Mouse (Mus musculus) neural tube, embryonic 11.5 days (tissue): ENCODE results near the gene Prkn. TPM values are rescaled to one million over a fixed set of nuclear protein-coding genes. Genes with fewer than 3 reads are reported as not detected.

ENCODE experiments used
- ATAC-seq: fragments of 200-750 bp; cut with Nextera tagmentation; 2 replicates; pipeline ENCODE4 v1.8.0; 2017; ENCODE audit warnings: moderate number of reproducible peaks, mild to moderate bottlenecking, moderate TSS enrichment, moderate library complexity; ENCODE audit not compliant: insufficient read depth, low FRiP score, low TSS enrichment
- DNase-seq: peaks from one replicate; pipeline ENCODE4 v3.0.0-alpha.2; 2015; ENCODE audit warnings: low spot score
- H3K27ac ChIP-seq: fragments of 300-500 bp; sonication (generic); 2 replicates; pipeline ENCODE4 v1.5.1; 2014; ENCODE audit warnings: low read depth, mild to moderate bottlenecking, low read length
- H3K27me3 ChIP-seq: fragments of 300-500 bp; sonication (generic); 2 replicates; pipeline ENCODE4 v1.6.1; 2014; ENCODE audit warnings: mild to moderate bottlenecking, low read length, mixed read lengths; ENCODE audit not compliant: control insufficient read depth, insufficient read depth
- H3K36me3 ChIP-seq: fragments of 300-500 bp; sonication (generic); 2 replicates; pipeline ENCODE4 v1.6.1; 2014; ENCODE audit warnings: mild to moderate bottlenecking, low read length, moderate library complexity, mixed read lengths; ENCODE audit not compliant: control insufficient read depth, insufficient read depth
- H3K4me1 ChIP-seq: fragments of 300-500 bp; sonication (generic); 2 replicates; pipeline ENCODE4 v1.6.1; 2014; ENCODE audit warnings: low read length, mixed read lengths; ENCODE audit not compliant: control insufficient read depth, insufficient read depth
- H3K4me2 ChIP-seq: fragments of 300-500 bp; sonication (generic); 2 replicates; pipeline ENCODE4 v1.6.1; 2014; ENCODE audit warnings: low read depth, mild to moderate bottlenecking, moderate library complexity
- H3K4me3 ChIP-seq: fragments of 300-500 bp; sonication (generic); 2 replicates; pipeline ENCODE4 v1.5.1; 2014; ENCODE audit warnings: low read depth, low read length
- H3K9ac ChIP-seq: fragments of 300-500 bp; sonication (generic); 2 replicates; pipeline ENCODE4 v1.6.1; 2014; ENCODE audit warnings: mild to moderate bottlenecking, low read length
- H3K9me3 ChIP-seq: fragments of 300-500 bp; sonication (generic); 2 replicates; pipeline ENCODE4 v1.6.1; 2016; ENCODE audit warnings: low read length; ENCODE audit not compliant: control insufficient read depth
- WGBS: fragments of 180-500 bp; shearing (Covaris S2); extraction: QIAGEN DNeasy Blood & Tissue Kit; methylation state at CpG from one replicate; pipeline ENCODE4 v1.1.7; 2014; 5-methylcytosine and 5-hydroxymethylcytosine counted together
- polyA plus RNA-seq: library from polyadenylated mRNA; unstranded; fragments of >200 nt; fragmentation: Nextera tagmentation; extraction: Ambion mirVana; gene quantifications from 2 replicates; pipeline ENCODE4 v1.2.1, GENCODE M21; 2014

The Prkn gene
- polyA plus RNA-seq, 1 experiment from 2014 or later: 1.4 TPM

- DNase-seq (no peak), ATAC-seq (no peak)
- no peak overlapping the region for H3K4me2 ChIP-seq
These were observed 579.3 kb downstream of the Prkn start for GRCm38 (mm10) chr17:11419484-11419883.

DNA sequence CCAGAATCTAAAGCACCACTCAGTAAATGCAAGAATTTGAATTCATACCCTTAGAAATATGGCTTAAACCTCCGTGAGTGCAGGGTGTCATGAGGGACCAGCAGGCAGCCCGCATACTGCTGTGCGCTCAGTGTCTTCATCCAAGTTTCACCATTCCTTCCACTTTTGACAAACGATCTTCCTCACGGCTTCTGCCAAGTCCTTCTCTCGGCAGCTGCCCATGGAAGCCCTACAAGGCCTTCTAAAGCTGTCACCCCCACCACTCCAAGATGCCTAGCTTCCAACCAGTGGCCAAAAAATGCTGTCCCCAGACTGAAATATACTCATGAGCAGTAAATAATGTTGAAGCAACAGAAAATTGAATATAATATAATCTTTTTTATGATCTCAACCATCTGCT is 580.7 kb downstream of the Prkn start:
- no peak for DNase-seq
- Histone ChIP-seq H3K36me3 (no peaks in the 10 kb centered on the region), H3K9me3 (no peaks in the 10 kb centered on the region), H3K4me1 (0 out of 2 replicates have a peak, but pooled peaks cover 4% of the 10 kb centered on the region), H3K27me3 (no peaks in the 10 kb centered on the region), H3K27ac (no peak overlapping the region), H3K4me2 (no peak overlapping the region), H3K4me3 (no peak overlapping the region), H3K9ac (no peak overlapping the region)
- WGBS: 69% methylated on average over 6 of the region's 6 CpGs
- ATAC-seq: no peak

More at GRCm38 (mm10) chr17:11419484-11419883, 579.3 kb downstream of the Prkn start:
- Histone ChIP-seq H3K9me3 (no peaks in the 10 kb centered on the region), H3K9ac (no peak overlapping the region), H3K27me3 (no peaks in the 10 kb centered on the region), H3K4me1 (0 out of 2 replicates have a peak, but pooled peaks cover 4% of the 10 kb centered on the region), H3K36me3 (no peaks in the 10 kb centered on the region), H3K4me3 (no peak overlapping the region), H3K27ac (no peak overlapping the region)
- WGBS: 85% methylated on average over 3 of the region's 3 CpGs

DNA sequence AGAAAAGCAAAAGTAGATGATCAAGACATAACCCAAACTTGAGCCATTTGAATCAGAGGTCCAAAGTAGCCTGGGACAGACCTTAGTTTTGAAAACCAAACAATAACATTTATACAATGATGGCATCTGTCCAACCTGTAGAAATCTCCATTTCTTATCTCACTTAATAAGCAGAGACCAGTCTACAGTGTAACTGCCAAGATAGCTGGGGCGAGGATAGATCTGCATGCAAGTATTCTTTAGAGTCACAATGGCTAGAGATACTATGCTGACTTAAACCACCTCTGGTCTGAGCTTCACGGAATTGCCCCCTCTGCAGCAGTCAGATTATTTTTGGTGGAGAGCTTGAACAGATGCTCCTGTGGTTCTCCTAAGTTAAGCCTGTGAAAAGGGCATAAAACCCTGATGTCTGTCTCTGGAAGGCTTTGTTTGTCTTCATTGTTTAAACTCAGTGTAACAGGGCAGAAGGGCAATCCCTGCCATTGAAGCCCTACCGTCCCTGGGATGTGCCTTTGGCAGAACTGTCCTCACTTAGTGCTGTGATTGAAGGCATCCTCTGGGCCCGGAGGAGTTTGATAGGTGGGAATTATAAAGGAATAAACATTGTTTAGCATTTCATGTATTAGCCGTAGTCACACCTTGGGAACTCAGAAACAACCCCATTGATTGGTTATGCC is 581.2 kb downstream of the Prkn start:
- no peaks in the 10 kb centered on the region for H3K36me3 ChIP-seq
- no peak overlapping the region for H3K9ac ChIP-seq
- H3K4me2 ChIP-seq: no peak overlapping the region

DNA sequence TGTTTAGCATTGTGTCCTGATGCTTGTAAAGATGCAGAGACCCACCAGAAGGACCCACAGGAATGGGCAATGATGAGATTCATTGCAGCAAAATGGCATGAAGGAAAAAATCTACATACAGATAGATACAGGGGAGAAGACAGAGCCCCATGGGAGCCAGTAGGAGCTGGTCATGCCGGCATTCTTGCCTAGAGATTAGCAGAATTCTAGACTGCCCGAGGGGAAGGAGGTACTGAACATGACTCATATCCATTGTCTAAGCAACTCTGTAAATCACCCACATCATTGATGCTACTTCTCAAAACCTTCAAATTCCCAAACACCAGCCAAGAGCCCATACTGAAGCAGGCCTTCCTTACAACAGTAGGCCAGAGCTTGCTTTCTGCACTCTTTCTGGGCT is 591.1 kb downstream of the Prkn start:
- no peaks in the 10 kb centered on the region for H3K27me3 ChIP-seq
- no peak overlapping the region for H3K4me2 ChIP-seq
- WGBS: 81% methylated on average over 2 of the region's 2 CpGs
- H3K9me3 ChIP-seq: no peaks in the 10 kb centered on the region
- ATAC-seq (no peak), DNase-seq (no peak)
- no peak overlapping the region for H3K9ac ChIP-seq
- no peak overlapping the region for H3K4me3 ChIP-seq
- H3K27ac ChIP-seq: no peak overlapping the region
- H3K4me1 ChIP-seq: no peaks in the 10 kb centered on the region
- H3K36me3 ChIP-seq: no peaks in the 10 kb centered on the region

More for the DNA sequence above, 581.2 kb downstream of the Prkn start:
- no peaks in the 10 kb centered on the region for H3K27me3 ChIP-seq
- H3K27ac ChIP-seq: no peak overlapping the region
- H3K4me3 ChIP-seq: no peak overlapping the region
- DNase-seq (no peak), ATAC-seq (no peak)
- H3K9me3 ChIP-seq: no peaks in the 10 kb centered on the region
- 0 out of 2 replicates have a peak, but pooled peaks cover 4% of the 10 kb centered on the region for H3K4me1 ChIP-seq
- 44% methylated on average over 5 of the region's 5 CpGs for WGBS

DNA sequence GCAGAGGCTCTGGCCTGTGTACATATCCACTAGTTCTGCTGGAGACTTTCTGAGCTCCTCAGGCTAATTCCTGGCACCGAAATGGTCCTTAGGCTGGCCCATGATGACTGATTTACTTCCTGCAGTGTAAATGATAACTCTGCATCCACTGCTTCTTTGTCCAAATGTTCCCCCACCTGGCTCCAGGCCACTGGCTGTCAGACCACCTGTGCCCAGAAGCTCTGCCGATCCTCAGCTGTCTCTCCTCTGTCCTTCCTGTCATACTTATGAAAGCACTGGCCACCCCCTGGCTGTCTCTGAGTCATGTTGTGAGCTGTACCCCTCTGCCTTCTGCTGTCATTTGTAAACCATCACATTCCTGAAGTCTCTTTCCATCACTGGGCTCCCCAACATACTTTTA is 592.4 kb downstream of the Prkn start:
- no peaks in the 10 kb centered on the region for H3K27me3 ChIP-seq
- no peak for DNase-seq
- no peak for ATAC-seq
- H3K4me3 ChIP-seq: no peak overlapping the region
- no peaks in the 10 kb centered on the region for H3K9me3 ChIP-seq
- no peaks in the 10 kb centered on the region for H3K4me1 ChIP-seq
- 92% methylated on average over 2 of the region's 2 CpGs for WGBS
- H3K27ac ChIP-seq: no peak overlapping the region
- H3K4me2 ChIP-seq: no peak overlapping the region
- H3K9ac ChIP-seq: no peak overlapping the region
- H3K36me3 ChIP-seq: no peaks in the 10 kb centered on the region

DNA sequence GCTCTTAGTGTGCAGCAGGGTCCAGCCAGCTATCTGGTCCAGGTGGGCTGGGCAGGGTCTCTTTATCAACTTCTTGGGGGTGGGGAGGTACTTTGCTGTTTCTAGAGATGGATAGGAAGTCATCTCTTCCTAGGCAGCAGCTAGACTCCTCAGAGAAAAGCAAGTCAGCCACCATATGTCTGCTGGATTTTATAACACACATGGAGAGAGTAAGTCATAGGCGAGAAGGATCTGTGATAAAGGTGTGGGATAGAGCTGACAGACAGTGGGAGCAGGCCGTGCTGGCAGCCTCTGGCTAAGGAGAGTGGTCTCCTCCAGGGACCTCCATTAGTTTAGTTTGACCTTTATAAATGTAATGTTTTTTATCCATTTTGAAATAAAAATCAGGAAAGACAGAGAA is 622.5 kb downstream of the Prkn start:
- Histone ChIP-seq H3K4me3 (no peak overlapping the region), H3K36me3 (no peaks in the 10 kb centered on the region), H3K9ac (no peak overlapping the region), H3K9me3 (no peaks in the 10 kb centered on the region), H3K4me1 (0 out of 2 replicates have a peak, but pooled peaks cover 3% of the 10 kb centered on the region), H3K27ac (no peak overlapping the region), H3K4me2 (no peak overlapping the region), H3K27me3 (no peaks in the 10 kb centered on the region)
- 82% methylated on average over 2 of the region's 2 CpGs for WGBS
- ATAC-seq (no peak), DNase-seq (no peak)

- Histone ChIP-seq H3K9me3 (no peaks in the 10 kb centered on the region), H3K27ac (no peak overlapping the region), H3K4me1 (0 out of 2 replicates have a peak, but pooled peaks cover 3% of the 10 kb centered on the region), H3K4me2 (no peak overlapping the region), H3K9ac (no peak overlapping the region), H3K27me3 (no peaks in the 10 kb centered on the region), H3K36me3 (no peaks in the 10 kb centered on the region), H3K4me3 (no peak overlapping the region)
- WGBS: 66% methylated on average over 2 of the region's 2 CpGs
- no peak for ATAC-seq
- no peak for DNase-seq
These were observed 625.9 kb downstream of the Prkn start for GRCm38 (mm10) chr17:11466095-11466494.

- DNase-seq (no peak), ATAC-seq (no peak)
- H3K9me3 ChIP-seq: no peaks in the 10 kb centered on the region
- H3K4me2 ChIP-seq: no peak overlapping the region
- WGBS: 95% methylated on average over 2 of the region's 2 CpGs
- no peak overlapping the region for H3K27ac ChIP-seq
- H3K4me1 ChIP-seq: 0 out of 2 replicates have a peak, but pooled peaks cover 2% of the 10 kb centered on the region
- H3K9ac ChIP-seq: no peak overlapping the region
- H3K4me3 ChIP-seq: no peak overlapping the region
- no peaks in the 10 kb centered on the region for H3K27me3 ChIP-seq
- H3K36me3 ChIP-seq: no peaks in the 10 kb centered on the region
These were observed 628.4 kb downstream of the Prkn start for GRCm38 (mm10) chr17:11468624-11469023.

DNA sequence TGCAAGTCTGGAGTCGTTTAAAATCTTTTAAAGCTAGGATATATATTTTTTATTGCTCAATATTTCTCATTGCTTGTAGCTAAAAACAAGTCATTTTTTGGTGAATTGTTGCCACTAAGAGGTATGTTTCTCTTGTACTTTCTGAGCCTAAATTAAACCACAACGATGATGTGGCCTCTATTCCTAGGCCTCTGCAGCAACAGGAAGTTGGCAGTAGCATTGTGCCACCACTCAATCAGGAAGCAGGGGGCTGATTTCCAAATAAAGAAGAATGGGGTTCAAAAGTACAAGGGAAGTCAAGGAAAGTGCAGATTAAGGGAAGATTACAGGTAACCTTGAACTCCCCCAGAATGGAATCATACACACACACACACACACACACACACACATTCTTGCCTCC is 642.8 kb downstream of the Prkn start:
- Histone ChIP-seq H3K9ac (no peak overlapping the region), H3K27ac (no peak overlapping the region), H3K36me3 (no peaks in the 10 kb centered on the region), H3K4me3 (no peak overlapping the region), H3K4me2 (no peak overlapping the region), H3K9me3 (no peaks in the 10 kb centered on the region), H3K27me3 (no peaks in the 10 kb centered on the region), H3K4me1 (no peaks in the 10 kb centered on the region)
- ATAC-seq (no peak), DNase-seq (no peak)
- 76% methylated on average over 2 of the region's 2 CpGs for WGBS
